Mouse (Mus musculus) liver, embryonic 14.5 days (tissue): ENCODE data around the gene Olfr10.

Experiments
- CTCF ChIP-seq: IDR thresholded peaks from 2 replicates; pipeline ENCODE4 v1.5.1; 2016; ENCODE audit warnings: antibody characterized with exemption, low read depth, control low read depth
- EP300 ChIP-seq: IDR thresholded peaks from 2 replicates; pipeline ENCODE4 v1.6.1; 2016; ENCODE audit warnings: antibody characterized with exemption, low read depth

DNA sequence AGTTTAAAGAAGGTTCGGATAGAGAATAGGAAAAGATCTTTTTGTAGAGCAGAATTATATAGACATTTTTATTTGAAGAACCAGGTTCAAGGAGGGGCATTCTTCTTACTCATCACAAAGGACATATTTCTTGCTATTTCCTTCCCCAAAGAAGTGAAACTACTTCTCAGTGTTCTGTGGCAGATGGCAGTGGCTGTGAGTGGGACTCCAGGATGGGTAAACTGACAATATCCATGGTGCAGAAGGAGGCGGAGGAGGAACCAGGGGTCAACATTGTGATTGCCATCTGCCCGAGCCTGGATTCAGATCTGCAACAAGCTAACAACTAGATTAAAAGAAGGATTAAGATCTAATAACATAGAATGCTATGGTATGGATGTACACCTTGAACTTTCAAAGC, 22.2 kb downstream of the Olfr10 start:
- TF ChIP-seq CTCF (no peak), EP300 (no peak)
